Mouse (Mus musculus) adrenal gland, postnatal 14 days (tissue): ENCODE measurements around the gene Intu. TPM values are rescaled to one million over a fixed set of nuclear protein-coding genes. Genes with fewer than 3 reads are reported as not detected.

Experiments used
- DNase-seq: peaks from one replicate; pipeline ENCODE4 v3.0.0; 2021; ENCODE audit warnings: mixed read lengths
- total RNA-seq: library from RNA; stranded (reverse); gene quantifications from 2 replicates; pipeline ENCODE4 v1.2.3, GENCODE M21; 2021

Intu gene
- total RNA-seq, 1 experiment from 2014 or later = 2.7 TPM

GRCm38 (mm10) chr3:40527976-40528950, 2.8 kb upstream of the Intu start:
- peak; percentile 47 for DNase-seq

- peak; percentile 68 for DNase-seq
Measured at GRCm38 (mm10) chr3:40528958-40529357, 2.1 kb upstream of the Intu start.

GRCm38 (mm10) chr3:40530845-40531244, 241 bp upstream of the Intu start:
- DNase-seq = no peak

GRCm38 (mm10) chr3:40532256-40532655, 1.2 kb downstream of the Intu start:
- DNase-seq = no peak

GRCm38 (mm10) chr3:40534141-40534540, 3.1 kb downstream of the Intu start:
- no peak for DNase-seq

GRCm38 (mm10) chr3:40540567-40541554, 9.8 kb downstream of the Intu start:
- DNase-seq = peak; percentile 95

- DNase-seq = no peak
Measured at GRCm38 (mm10) chr3:40546621-40547020, 15.5 kb downstream of the Intu start.

- DNase-seq = no peak
Measured at GRCm38 (mm10) chr3:40652941-40653352, 121.9 kb downstream of the Intu start.

- DNase-seq = no peak
Measured at GRCm38 (mm10) chr3:40653582-40653981, 122.5 kb downstream of the Intu start.

- DNase-seq = peak; percentile 42
Measured at GRCm38 (mm10) chr3:40654028-40654427, 122.9 kb downstream of the Intu start.

- no peak for DNase-seq
Measured at GRCm38 (mm10) chr3:40655571-40655970, 124.5 kb downstream of the Intu start.

- DNase-seq = no peak
Measured at GRCm38 (mm10) chr3:40656339-40656738, 125.3 kb downstream of the Intu start.

- no peak for DNase-seq
Measured at GRCm38 (mm10) chr3:40660231-40660630, 129.1 kb downstream of the Intu start.

GRCm38 (mm10) chr3:40666109-40666508, 135.0 kb downstream of the Intu start:
- peak; percentile 68 for DNase-seq

GRCm38 (mm10) chr3:40666861-40667719, 136.0 kb downstream of the Intu start:
- no peak for DNase-seq

GRCm38 (mm10) chr3:40668889-40669288, 137.8 kb downstream of the Intu start:
- DNase-seq = no peak

- DNase-seq = no peak
Measured at GRCm38 (mm10) chr3:40669395-40669794, 138.3 kb downstream of the Intu start.

GRCm38 (mm10) chr3:40673515-40673914, 142.4 kb downstream of the Intu start:
- DNase-seq = no peak

- DNase-seq = no peak
Measured at GRCm38 (mm10) chr3:40674873-40675405, 143.9 kb downstream of the Intu start.

- no peak for DNase-seq
Measured at GRCm38 (mm10) chr3:40678856-40679255, 147.8 kb downstream of the Intu start.

GRCm38 (mm10) chr3:40682404-40682803, 151.3 kb downstream of the Intu start:
- DNase-seq = peak; percentile 42
